Mouse (Mus musculus): ENCODE measurements around the gene Mettl23. TPM values are rescaled to one million over a fixed set of nuclear protein-coding genes. Genes with fewer than 3 reads are reported as not detected.

Mettl23 gene
- polyA plus RNA-seq, 1 experiment, result 52.9 TPM

- no peak for TF ChIP-seq CTCF (IDR thresholded peaks at IDR 0.05; ENCODE audit: control insufficient read depth, insufficient read depth, low read length)
- H3K27ac ChIP-seq (ENCODE audit: control insufficient read depth, insufficient read depth, low read depth, low read length, poor library complexity), result no peak overlapping the region
- no peaks in the 10 kb centered on the region for H3K4me1 ChIP-seq (ENCODE audit: control insufficient read depth, insufficient read depth, low read length)
These were observed 28.8 kb upstream of the Mettl23 start for GRCm38 (mm10) chr11:116814076-116814883.

GRCm38 (mm10) chr11:116814884-116815415 lies 28.1 kb upstream of the Mettl23 start:
- WGBS, result 67% methylated on average over 7 of the region's 7 CpGs
- no peak overlapping the region for H3K4me3 ChIP-seq (replicated peaks; ENCODE audit: control insufficient read depth, low read depth, low read length)
- H3K4me1 ChIP-seq (ENCODE audit: control insufficient read depth, insufficient read depth, low read length), result no peaks in the 10 kb centered on the region
- no peak overlapping the region for H3K27ac ChIP-seq (ENCODE audit: control insufficient read depth, insufficient read depth, low read depth, low read length, poor library complexity)
- TF ChIP-seq CTCF (IDR thresholded peaks at IDR 0.05; ENCODE audit: control insufficient read depth, insufficient read depth, low read length), result no peak
- no peak for TF ChIP-seq POLR2A (IDR thresholded peaks at IDR 0.05; ENCODE audit: borderline replicate concordance, control insufficient read depth, low read depth, low read length)

More at GRCm38 (mm10) chr11:116814076-116814883, 28.8 kb upstream of the Mettl23 start:
- H3K4me3 ChIP-seq (replicated peaks; ENCODE audit: control insufficient read depth, low read depth, low read length), result no peak overlapping the region
- WGBS, result 67% methylated on average over 20 of the region's 20 CpGs

GRCm38 (mm10) chr11:116816769-116817168 lies 26.3 kb upstream of the Mettl23 start:
- no peak overlapping the region for H3K4me3 ChIP-seq (replicated peaks; ENCODE audit: control insufficient read depth, low read depth, low read length)
- no peaks in the 10 kb centered on the region for H3K4me1 ChIP-seq (ENCODE audit: control insufficient read depth, insufficient read depth, low read length)
- WGBS, result 87% methylated on average over 5 of the region's 5 CpGs
- no peak overlapping the region for H3K27ac ChIP-seq (ENCODE audit: control insufficient read depth, insufficient read depth, low read depth, low read length, poor library complexity)
- TF ChIP-seq CTCF (IDR thresholded peaks at IDR 0.05; ENCODE audit: control insufficient read depth, insufficient read depth, low read length) (no peak), POLR2A (IDR thresholded peaks at IDR 0.05; ENCODE audit: borderline replicate concordance, control insufficient read depth, low read depth, low read length) (no peak)

GRCm38 (mm10) chr11:116817567-116817966 lies 25.5 kb upstream of the Mettl23 start:
- 71% methylated on average over 5 of the region's 5 CpGs for WGBS
- no peak overlapping the region for H3K27ac ChIP-seq (ENCODE audit: control insufficient read depth, insufficient read depth, low read depth, low read length, poor library complexity)
- no peak for TF ChIP-seq POLR2A (IDR thresholded peaks at IDR 0.05; ENCODE audit: borderline replicate concordance, control insufficient read depth, low read depth, low read length)
- TF ChIP-seq CTCF (IDR thresholded peaks at IDR 0.05; ENCODE audit: control insufficient read depth, insufficient read depth, low read length), result no peak
- H3K4me3 ChIP-seq (replicated peaks; ENCODE audit: control insufficient read depth, low read depth, low read length), result no peak overlapping the region
- no peaks in the 10 kb centered on the region for H3K4me1 ChIP-seq (ENCODE audit: control insufficient read depth, insufficient read depth, low read length)

- H3K27ac ChIP-seq (ENCODE audit: control insufficient read depth, insufficient read depth, low read depth, low read length, poor library complexity), result no peak overlapping the region
- 74% methylated on average over 8 of the region's 8 CpGs for WGBS
- TF ChIP-seq CTCF (IDR thresholded peaks at IDR 0.05; ENCODE audit: control insufficient read depth, insufficient read depth, low read length), result no peak
- no peak for TF ChIP-seq POLR2A (IDR thresholded peaks at IDR 0.05; ENCODE audit: borderline replicate concordance, control insufficient read depth, low read depth, low read length)
- H3K4me3 ChIP-seq (replicated peaks; ENCODE audit: control insufficient read depth, low read depth, low read length), result no peak overlapping the region
- H3K4me1 ChIP-seq (ENCODE audit: control insufficient read depth, insufficient read depth, low read length), result no peaks in the 10 kb centered on the region
These were observed 24.4 kb upstream of the Mettl23 start for GRCm38 (mm10) chr11:116818722-116819121.

- Histone ChIP-seq H3K27ac (ENCODE audit: control insufficient read depth, insufficient read depth, low read depth, low read length, poor library complexity) (no peak overlapping the region), H3K4me3 (replicated peaks; ENCODE audit: control insufficient read depth, low read depth, low read length) (no peak overlapping the region), H3K4me1 (ENCODE audit: control insufficient read depth, insufficient read depth, low read length) (no peaks in the 10 kb centered on the region)
- no peak for TF ChIP-seq POLR2A (IDR thresholded peaks at IDR 0.05; ENCODE audit: borderline replicate concordance, control insufficient read depth, low read depth, low read length)
- no peak for TF ChIP-seq CTCF (IDR thresholded peaks at IDR 0.05; ENCODE audit: control insufficient read depth, insufficient read depth, low read length)
- WGBS, result 72% methylated on average over 5 of the region's 5 CpGs
These were observed 23.0 kb upstream of the Mettl23 start for GRCm38 (mm10) chr11:116819932-116820593.

- Histone ChIP-seq H3K27ac (ENCODE audit: control insufficient read depth, insufficient read depth, low read depth, low read length, poor library complexity) (no peak overlapping the region), H3K4me3 (replicated peaks; ENCODE audit: control insufficient read depth, low read depth, low read length) (no peak overlapping the region), H3K4me1 (ENCODE audit: control insufficient read depth, insufficient read depth, low read length) (no peaks in the 10 kb centered on the region)
- WGBS, result 73% methylated on average over 13 of the region's 13 CpGs
- TF ChIP-seq POLR2A (IDR thresholded peaks at IDR 0.05; ENCODE audit: borderline replicate concordance, control insufficient read depth, low read depth, low read length), result no peak
- TF ChIP-seq CTCF (IDR thresholded peaks at IDR 0.05; ENCODE audit: control insufficient read depth, insufficient read depth, low read length), result no peak
These were observed 21.8 kb upstream of the Mettl23 start for GRCm38 (mm10) chr11:116821057-116821940.

Measured in bone marrow, adult 2 months (tissue).